Mouse (Mus musculus): ENCODE results near the gene Mms19.

Gene Mms19

GRCm38 (mm10) chr19:41980819-41981594 lies at the start of gene Mms19:
Gene Mms19 (minus strand): TSS chr19:41981157.
- DNase-seq, result peak; percentile 99 to 100

- peak; percentile 64 to 88 for DNase-seq
These were observed 45.2 kb upstream of the Mms19 start for GRCm38 (mm10) chr19:42026158-42026557.

- no peak for DNase-seq
These were observed 41.5 kb upstream of the Mms19 start for GRCm38 (mm10) chr19:42022542-42022848.

- no peak for DNase-seq
These were observed 41.0 kb upstream of the Mms19 start for GRCm38 (mm10) chr19:42021681-42022541.

GRCm38 (mm10) chr19:42019011-42019522 lies 38.1 kb upstream of the Mms19 start:
- no peak for DNase-seq

GRCm38 (mm10) chr19:42017399-42018247 lies 36.7 kb upstream of the Mms19 start:
- no peak for DNase-seq

GRCm38 (mm10) chr19:42016840-42017239 lies 35.9 kb upstream of the Mms19 start:
- no peak for DNase-seq

- no peak for DNase-seq
These were observed 35.3 kb upstream of the Mms19 start for GRCm38 (mm10) chr19:42016251-42016650.

- DNase-seq, result no peak
These were observed 34.0 kb upstream of the Mms19 start for GRCm38 (mm10) chr19:42015001-42015400.

GRCm38 (mm10) chr19:42014231-42014825 lies 33.4 kb upstream of the Mms19 start:
- no peak for DNase-seq

- no peak for DNase-seq
These were observed 30.2 kb upstream of the Mms19 start for GRCm38 (mm10) chr19:42011123-42011522.

GRCm38 (mm10) chr19:42010436-42010835 lies 29.5 kb upstream of the Mms19 start:
- no peak for DNase-seq

- no peak for DNase-seq
These were observed 28.1 kb upstream of the Mms19 start for GRCm38 (mm10) chr19:42009067-42009466.

- no peak for DNase-seq
These were observed 27.6 kb upstream of the Mms19 start for GRCm38 (mm10) chr19:42008586-42008985.

GRCm38 (mm10) chr19:42006568-42006967 lies 25.6 kb upstream of the Mms19 start:
- DNase-seq, result no peak

- DNase-seq, result no peak
These were observed 24.7 kb upstream of the Mms19 start for GRCm38 (mm10) chr19:42005616-42006015.

- no peak for DNase-seq
These were observed 23.3 kb upstream of the Mms19 start for GRCm38 (mm10) chr19:42004258-42004657.

- no peak for DNase-seq
These were observed 20.5 kb upstream of the Mms19 start for GRCm38 (mm10) chr19:42001253-42001980.

GRCm38 (mm10) chr19:42000446-42000958 lies 19.5 kb upstream of the Mms19 start:
- DNase-seq, result no peak

- no peak for DNase-seq
These were observed 18.8 kb upstream of the Mms19 start for GRCm38 (mm10) chr19:41999688-42000283.
